Mouse (Mus musculus): ENCODE results near the gene Gm21905.

GRCm38 (mm10) chr5:67943199-67943598 lies 3.0 kb downstream of the Gm21905 start:
- TF ChIP-seq CTCF (IDR thresholded peaks at IDR 0.05; ENCODE audit: low read depth, low read length): no peak
- TF ChIP-seq POLR2A (IDR thresholded peaks at IDR 0.05; ENCODE audit: borderline replicate concordance, low read depth, low read length): no peak
